Mouse (Mus musculus) hindbrain, embryonic 11.5 days (tissue): Measurements from ENCODE around the gene Ahcyl2. TPM values are rescaled to one million over a fixed set of nuclear protein-coding genes. Genes with fewer than 3 reads are reported as not detected.

Source experiments
- ATAC-seq: fragments of 200-750 bp; cut with Nextera tagmentation; 2 replicates; pipeline ENCODE4 v1.8.0; 2017; ENCODE audit warnings: mild to moderate bottlenecking, moderate TSS enrichment, moderate library complexity; ENCODE audit not compliant: low FRiP score
- DNase-seq: peaks from one replicate; pipeline ENCODE4 v3.0.0-alpha.2; 2015; ENCODE audit warnings: low spot score
- H3K27ac ChIP-seq: fragments of 300-500 bp; sonication (generic); 2 replicates; pipeline ENCODE4 v1.5.1; 2014; ENCODE audit warnings: mild to moderate bottlenecking, low read depth, low read length
- H3K27me3 ChIP-seq: fragments of 300-500 bp; sonication (generic); 2 replicates; pipeline ENCODE4 v1.6.1; 2014; ENCODE audit warnings: mild to moderate bottlenecking, low read length, moderate library complexity, mixed read lengths; ENCODE audit not compliant: control insufficient read depth, insufficient read depth
- H3K36me3 ChIP-seq: fragments of 300-500 bp; sonication (generic); 2 replicates; pipeline ENCODE4 v1.6.1; 2014; ENCODE audit warnings: mild to moderate bottlenecking, low read length, moderate library complexity, mixed read lengths; ENCODE audit not compliant: control insufficient read depth, insufficient read depth
- H3K4me1 ChIP-seq: fragments of 300-500 bp; sonication (generic); replicated peaks from 2 replicates; pipeline ENCODE4 v1.6.1; 2014; ENCODE audit warnings: low read length, mixed read lengths; ENCODE audit not compliant: control insufficient read depth, insufficient read depth
- H3K4me2 ChIP-seq: fragments of 300-500 bp; sonication (generic); replicated peaks from 2 replicates; pipeline ENCODE4 v1.6.1; 2014; ENCODE audit warnings: mild to moderate bottlenecking, low read depth, low read length
- H3K4me3 ChIP-seq: fragments of 300-500 bp; sonication (generic); 2 replicates; pipeline ENCODE4 v1.5.1; 2014; ENCODE audit warnings: low read depth, low read length
- H3K9ac ChIP-seq: fragments of 300-500 bp; sonication (generic); 2 replicates; pipeline ENCODE4 v1.6.1; 2014; ENCODE audit warnings: low read depth, low read length
- H3K9me3 ChIP-seq: fragments of 300-500 bp; sonication (generic); 2 replicates; pipeline ENCODE4 v1.6.1; 2016; ENCODE audit warnings: low read length; ENCODE audit not compliant: control insufficient read depth
- whole genome bisulfite sequencing: fragments of 180-500 bp; shearing (Covaris S2); extraction: QIAGEN DNeasy Blood & Tissue Kit; methylation state at CpG from one replicate; pipeline ENCODE4 v1.1.7; 2014; 5-methylcytosine and 5-hydroxymethylcytosine counted together
- polyA plus RNA-seq: library from polyadenylated mRNA; unstranded; fragments of >200 nt; fragmentation: Nextera tagmentation; extraction: Ambion mirVana; gene quantifications from 2 replicates; pipeline ENCODE4 v1.2.1, GENCODE M21; 2014

Gene Ahcyl2
- polyA plus RNA-seq, 1 experiment from 2014 or later = 17.4 TPM

GRCm38 (mm10) chr6:29828574-29829234, 60.9 kb downstream of the Ahcyl2 start:
- Histone ChIP-seq H3K4me1 (no peaks in the 10 kb centered on the region), H3K27ac (no peak overlapping the region), H3K36me3 (no peaks in the 10 kb centered on the region), H3K4me3 (no peak overlapping the region), H3K4me2 (no peak overlapping the region), H3K9ac (no peak overlapping the region), H3K27me3 (no peaks in the 10 kb centered on the region), H3K9me3 (no peaks in the 10 kb centered on the region)
- 89% methylated on average over 3 of the region's 3 CpGs for WGBS
- no peak for ATAC-seq
- DNase-seq = no peak

GRCm38 (mm10) chr6:29832356-29832755, 64.5 kb downstream of the Ahcyl2 start:
- no peaks in the 10 kb centered on the region for H3K4me1 ChIP-seq
- no peak overlapping the region for H3K9ac ChIP-seq
- H3K9me3 ChIP-seq = no peaks in the 10 kb centered on the region
- no peak overlapping the region for H3K4me3 ChIP-seq
- H3K4me2 ChIP-seq = no peak overlapping the region
- 90% methylated on average over 4 of the region's 4 CpGs for whole genome bisulfite sequencing
- H3K36me3 ChIP-seq = no peaks in the 10 kb centered on the region
- no peak overlapping the region for H3K27ac ChIP-seq
- DNase-seq (no peak), ATAC-seq (no peak)
- H3K27me3 ChIP-seq = no peaks in the 10 kb centered on the region

- H3K27me3 ChIP-seq = no peaks in the 10 kb centered on the region
- H3K4me2 ChIP-seq = no peak overlapping the region
- H3K9ac ChIP-seq = no peak overlapping the region
- DNase-seq (no peak), ATAC-seq (no peak)
- H3K27ac ChIP-seq = no peak overlapping the region
- 83% methylated on average over 4 of the region's 4 CpGs for WGBS
- no peaks in the 10 kb centered on the region for H3K9me3 ChIP-seq
- no peaks in the 10 kb centered on the region for H3K36me3 ChIP-seq
- H3K4me3 ChIP-seq = no peak overlapping the region
- no peaks in the 10 kb centered on the region for H3K4me1 ChIP-seq
Measured at GRCm38 (mm10) chr6:29833117-29833516, 65.3 kb downstream of the Ahcyl2 start.

GRCm38 (mm10) chr6:29833568-29834255, 65.9 kb downstream of the Ahcyl2 start:
- 83% methylated on average over 4 of the region's 4 CpGs for WGBS
- peak; percentile 35 for DNase-seq
- H3K27me3 ChIP-seq = no peaks in the 10 kb centered on the region

GRCm38 (mm10) chr6:29835543-29836177, 67.8 kb downstream of the Ahcyl2 start:
- no peak for ATAC-seq
- Histone ChIP-seq H3K4me1 (no peaks in the 10 kb centered on the region), H3K27ac (no peak overlapping the region), H3K9ac (no peak overlapping the region), H3K9me3 (no peaks in the 10 kb centered on the region), H3K4me3 (no peak overlapping the region), H3K36me3 (no peaks in the 10 kb centered on the region), H3K4me2 (no peak overlapping the region), H3K27me3 (no peaks in the 10 kb centered on the region)
- DNase-seq = no peak
- 92% methylated on average over 3 of the region's 3 CpGs for WGBS

More at GRCm38 (mm10) chr6:29833568-29834255, 65.9 kb downstream of the Ahcyl2 start:
- no peak overlapping the region for H3K27ac ChIP-seq
- no peak overlapping the region for H3K9ac ChIP-seq
- H3K4me1 ChIP-seq = no peaks in the 10 kb centered on the region
- no peak for ATAC-seq
- H3K4me3 ChIP-seq = no peak overlapping the region
- H3K4me2 ChIP-seq = no peak overlapping the region
- H3K36me3 ChIP-seq = no peaks in the 10 kb centered on the region
- no peaks in the 10 kb centered on the region for H3K9me3 ChIP-seq

- Histone ChIP-seq H3K4me1 (no peaks in the 10 kb centered on the region), H3K27me3 (no peaks in the 10 kb centered on the region), H3K4me3 (no peak overlapping the region), H3K4me2 (no peak overlapping the region), H3K9ac (no peak overlapping the region), H3K9me3 (no peaks in the 10 kb centered on the region), H3K27ac (no peak overlapping the region), H3K36me3 (no peaks in the 10 kb centered on the region)
- ATAC-seq (no peak), DNase-seq (no peak)
- WGBS = 87% methylated on average over 2 of the region's 2 CpGs
Measured at GRCm38 (mm10) chr6:29837579-29837978, 69.8 kb downstream of the Ahcyl2 start.

GRCm38 (mm10) chr6:29838531-29838930, 70.7 kb downstream of the Ahcyl2 start:
- ATAC-seq (no peak), DNase-seq (no peak)
- WGBS = 90% methylated on average over 3 of the region's 3 CpGs
- Histone ChIP-seq H3K9ac (no peak overlapping the region), H3K27me3 (no peaks in the 10 kb centered on the region), H3K4me3 (no peak overlapping the region), H3K9me3 (no peaks in the 10 kb centered on the region), H3K4me2 (no peak overlapping the region), H3K4me1 (no peaks in the 10 kb centered on the region), H3K27ac (no peak overlapping the region), H3K36me3 (no peaks in the 10 kb centered on the region)

GRCm38 (mm10) chr6:29840008-29840407, 72.2 kb downstream of the Ahcyl2 start:
- no peaks in the 10 kb centered on the region for H3K9me3 ChIP-seq
- no peaks in the 10 kb centered on the region for H3K4me1 ChIP-seq
- H3K9ac ChIP-seq = no peak overlapping the region
- 100% methylated on average over 1 of the region's 1 CpGs for WGBS
- H3K27ac ChIP-seq = no peak overlapping the region
- H3K27me3 ChIP-seq = no peaks in the 10 kb centered on the region
- no peak overlapping the region for H3K4me2 ChIP-seq
- H3K4me3 ChIP-seq = no peak overlapping the region
- no peak for ATAC-seq
- no peak for DNase-seq
- no peaks in the 10 kb centered on the region for H3K36me3 ChIP-seq
